Mouse (Mus musculus) brain, embryonic 18.5 days (tissue): ENCODE data around the gene Gm382.

Experiments
- DNase-seq: peaks from one replicate; pipeline ENCODE4 v3.0.0-alpha.2; 2012; ENCODE audit warnings: low read depth, low spot score

Gene Gm382

GRCm38 (mm10) chrX:127039672-127040071 is at the start of gene Gm382:
TSS of gene Gm382 (plus strand) at chrX:127039972.
- DNase-seq: no peak

GRCm38 (mm10) chrX:127070179-127070578 is 30.4 kb downstream of the Gm382 start:
- DNase-seq: no peak

GRCm38 (mm10) chrX:127091282-127091681 is 51.5 kb downstream of the Gm382 start:
- DNase-seq: no peak

- DNase-seq: no peak
Measured at GRCm38 (mm10) chrX:127093036-127093435, 53.3 kb downstream of the Gm382 start.

- DNase-seq: no peak
Measured at GRCm38 (mm10) chrX:127093961-127094360, 54.2 kb downstream of the Gm382 start.

- DNase-seq: no peak
Measured at GRCm38 (mm10) chrX:127104341-127104740, 64.6 kb downstream of the Gm382 start.
